Mouse (Mus musculus) intestine, postnatal 0 days (tissue): ENCODE results near the gene Gm49661. TPM values are rescaled to one million over a fixed set of nuclear protein-coding genes. Genes with fewer than 3 reads are reported as not detected.

ENCODE experiments used
- ATAC-seq: fragments of 200-750 bp; cut with Nextera tagmentation; 2 replicates; pipeline ENCODE4 v1.8.0; 2017; ENCODE audit warnings: mild to moderate bottlenecking, moderate TSS enrichment, moderate library complexity
- H3K27ac ChIP-seq: fragments of 300-500 bp; sonication (generic); 2 replicates; pipeline ENCODE4 v1.5.1; 2014; ENCODE audit warnings: mild to moderate bottlenecking, low read depth, low read length, moderate library complexity
- H3K27me3 ChIP-seq: fragments of 300-500 bp; sonication (generic); replicated peaks from 2 replicates; pipeline ENCODE4 v1.6.1; 2014; ENCODE audit warnings: low read length, mixed read lengths; ENCODE audit not compliant: control insufficient read depth, insufficient read depth
- H3K36me3 ChIP-seq: fragments of 300-500 bp; sonication (generic); 2 replicates; pipeline ENCODE4 v1.6.1; 2014; ENCODE audit warnings: mild to moderate bottlenecking, moderate library complexity; ENCODE audit not compliant: control insufficient read depth, insufficient read depth
- H3K4me1 ChIP-seq: fragments of 300-500 bp; sonication (generic); replicated peaks from 2 replicates; pipeline ENCODE4 v1.6.1; 2014; ENCODE audit warnings: antibody characterized with exemption, low read length, mixed read lengths; ENCODE audit not compliant: control insufficient read depth, insufficient read depth
- H3K4me2 ChIP-seq: fragments of 300-500 bp; sonication (generic); replicated peaks from 2 replicates; pipeline ENCODE4 v1.6.1; 2014; ENCODE audit warnings: low read depth, mild to moderate bottlenecking, moderate library complexity
- H3K4me3 ChIP-seq: fragments of 300-500 bp; sonication (generic); 2 replicates; pipeline ENCODE4 v1.5.1; 2014; ENCODE audit warnings: low read depth, low read length
- H3K9ac ChIP-seq: fragments of 300-500 bp; sonication (generic); 2 replicates; pipeline ENCODE4 v1.6.1; 2014; ENCODE audit warnings: mild to moderate bottlenecking, low read depth, low read length
- H3K9me3 ChIP-seq: fragments of 300-500 bp; sonication (generic); 2 replicates; pipeline ENCODE4 v1.6.1; 2016; ENCODE audit warnings: mixed run types; ENCODE audit not compliant: control insufficient read depth
- CTCF ChIP-seq: sonication (generic); IDR thresholded peaks from 2 replicates; pipeline ENCODE4 v1.5.1; 2016; ENCODE audit warnings: low read depth, mild to moderate bottlenecking, control low read depth, antibody characterized with exemption, moderate library complexity
- WGBS: fragments of 180-500 bp; shearing (Covaris S2); extraction: QIAGEN DNeasy Blood & Tissue Kit; methylation state at CpG from one replicate; pipeline ENCODE4 v1.1.7; 2014; 5-methylcytosine and 5-hydroxymethylcytosine counted together
- polyA plus RNA-seq: library from polyadenylated mRNA; unstranded; fragments of >200 nt; fragmentation: Nextera tagmentation; extraction: Ambion mirVana; gene quantifications from 2 replicates; pipeline ENCODE4 v1.2.1, GENCODE M21; 2015

Gene Gm49661
- polyA plus RNA-seq, 1 experiment from 2014 or later, result 2.1 TPM

GRCm38 (mm10) chr8:84970135-84970790 is 1.0 kb upstream of the Gm49661 start:
- TF ChIP-seq CTCF, result no peak
- Histone ChIP-seq H3K4me3 (peak overlapping the region; percentile 64), H3K9ac (peak overlapping the region; percentile 81), H3K9me3 (no peaks in the 10 kb centered on the region), H3K4me1 (0 out of 2 replicates have a peak, but pooled peaks cover 6% of the 10 kb centered on the region), H3K27me3 (no peaks in the 10 kb centered on the region), H3K4me2 (peak overlapping the region; percentile 74), H3K27ac (no peak overlapping the region), H3K36me3 (peaks cover 27% of the 10 kb centered on the region)
- 5% methylated on average over 21 of the region's 21 CpGs for WGBS
- no peak for ATAC-seq

- ATAC-seq, result no peak
- Histone ChIP-seq H3K36me3 (peaks cover 27% of the 10 kb centered on the region), H3K27ac (peak overlapping the region; percentile 87), H3K4me3 (peak overlapping the region; percentile 64), H3K9ac (peak overlapping the region; percentile 81), H3K4me2 (peak overlapping the region; percentile 74), H3K4me1 (peaks cover 6% of the 10 kb centered on the region; the same call in 1 of the 2 replicates), H3K27me3 (no peaks in the 10 kb centered on the region), H3K9me3 (no peaks in the 10 kb centered on the region)
- 5% methylated on average over 2 of the region's 2 CpGs for WGBS
- TF ChIP-seq CTCF, result no peak
These were observed 583 bp downstream of the Gm49661 start for GRCm38 (mm10) chr8:84968650-84969049.

- Histone ChIP-seq H3K9me3 (no peaks in the 10 kb centered on the region), H3K4me1 (peaks cover 6% of the 10 kb centered on the region; the same call in 1 of the 2 replicates), H3K9ac (no peak overlapping the region), H3K27ac (peak overlapping the region; percentile 1; the same call in 1 of the 2 replicates), H3K36me3 (peaks cover 22% of the 10 kb centered on the region), H3K27me3 (no peaks in the 10 kb centered on the region), H3K4me3 (no peak overlapping the region), H3K4me2 (no peak overlapping the region; the same call in 1 of the 2 replicates)
- no peak for TF ChIP-seq CTCF
- 90% methylated on average over 13 of the region's 13 CpGs for WGBS
- no peak for ATAC-seq
These were observed 1.5 kb downstream of the Gm49661 start for GRCm38 (mm10) chr8:84967532-84968304.

GRCm38 (mm10) chr8:84966603-84967002 is 2.6 kb downstream of the Gm49661 start:
- TF ChIP-seq CTCF, result no peak
- Histone ChIP-seq H3K4me3 (no peak overlapping the region), H3K4me1 (peaks cover 6% of the 10 kb centered on the region; the same call in 1 of the 2 replicates), H3K27ac (0 out of 2 replicates have a peak overlapping the region, but pooled peaks have one; percentile 15), H3K36me3 (peaks cover 11% of the 10 kb centered on the region; the same call in 1 of the 2 replicates), H3K9ac (no peak overlapping the region), H3K9me3 (no peaks in the 10 kb centered on the region), H3K27me3 (no peaks in the 10 kb centered on the region), H3K4me2 (peak overlapping the region; percentile 92)
- WGBS, result 21% methylated on average over 3 of the region's 3 CpGs
- no peak for ATAC-seq

GRCm38 (mm10) chr8:84965731-84966291 is 3.4 kb downstream of the Gm49661 start:
- H3K9ac ChIP-seq, result peak overlapping the region; percentile 51
- peak overlapping the region; percentile 54; the same call in 1 of the 2 replicates for H3K27ac ChIP-seq
- H3K36me3 ChIP-seq, result peaks cover 3% of the 10 kb centered on the region; the same call in 1 of the 2 replicates
- peak overlapping the region; percentile 92 for H3K4me2 ChIP-seq
- H3K4me1 ChIP-seq, result peaks cover 6% of the 10 kb centered on the region; the same call in 1 of the 2 replicates
- ATAC-seq, result peak; percentile 84
- no peak for TF ChIP-seq CTCF
- no peaks in the 10 kb centered on the region for H3K27me3 ChIP-seq
- H3K4me3 ChIP-seq, result peak overlapping the region; percentile 56
- no peaks in the 10 kb centered on the region for H3K9me3 ChIP-seq
- WGBS, result under 1% methylated on average over 41 of the region's 41 CpGs

- Histone ChIP-seq H3K4me1 (peaks cover 6% of the 10 kb centered on the region; the same call in 1 of the 2 replicates), H3K9me3 (no peaks in the 10 kb centered on the region), H3K36me3 (peaks cover 7% of the 10 kb centered on the region; the same call in 1 of the 2 replicates), H3K27me3 (no peaks in the 10 kb centered on the region), H3K27ac (no peak overlapping the region), H3K4me2 (no peak overlapping the region), H3K9ac (no peak overlapping the region), H3K4me3 (no peak overlapping the region)
- TF ChIP-seq CTCF, result peak; percentile 39
- ATAC-seq, result no peak
- WGBS, result 80% methylated on average over 4 of the region's 4 CpGs
These were observed 5.3 kb downstream of the Gm49661 start for GRCm38 (mm10) chr8:84963952-84964351.
